Mouse (Mus musculus) adrenal gland, postnatal 36 days (tissue): ENCODE data around the gene Tns1. TPM values are rescaled to one million over a fixed set of nuclear protein-coding genes. Genes with fewer than 3 reads are reported as not detected.

ENCODE experiments used
- DNase-seq, 2 experiments: peaks; one replicate each; pipeline ENCODE4 v3.0.0; 2021; ENCODE audit warnings: mixed read lengths in 1 of 2
- total RNA-seq, 2 experiments: library from RNA; stranded (reverse); gene quantifications; 2 replicates each; pipeline ENCODE4 v1.2.3; 2021

The Tns1 gene
- total RNA-seq, 2 experiments from 2014 or later, result 404 to 411 TPM

DNA sequence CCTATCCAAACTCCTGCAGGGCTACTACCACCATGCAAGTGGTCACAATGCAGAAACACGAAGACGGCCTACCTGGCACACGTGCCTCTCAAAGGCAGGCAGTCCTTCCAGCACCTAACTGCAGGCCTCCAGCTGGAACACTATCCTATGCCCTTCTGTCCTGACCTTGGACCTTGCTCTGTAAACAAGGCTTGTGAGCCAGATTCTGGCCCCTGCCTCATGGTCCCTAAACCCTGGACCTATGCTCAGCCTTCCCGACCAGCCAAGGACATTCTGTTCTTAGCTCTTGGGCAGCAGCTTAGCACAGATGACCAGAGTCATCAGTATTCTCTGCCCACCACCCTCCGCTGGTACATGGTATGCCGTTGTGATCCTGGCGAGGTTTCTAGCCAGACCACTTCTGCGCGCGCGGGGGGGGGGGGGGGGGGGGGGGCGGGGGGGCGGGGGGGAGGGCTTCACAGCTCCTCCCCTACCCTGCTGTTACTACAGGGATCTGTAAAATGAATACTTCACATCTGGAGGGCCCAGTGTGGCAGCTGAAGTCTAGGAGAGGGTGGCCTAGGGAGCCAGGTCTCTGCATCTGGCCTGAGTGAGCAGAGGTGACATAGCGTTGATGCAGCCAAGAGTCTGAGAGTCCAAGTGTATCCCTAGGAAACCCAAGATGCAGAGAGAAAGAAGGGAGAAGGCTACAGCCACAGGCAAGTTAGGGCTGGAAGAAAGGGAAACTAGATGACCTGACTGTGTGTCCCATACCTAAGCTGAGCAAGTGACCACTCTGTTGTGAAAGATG, 109.5 kb downstream of the Tns1 start:
- peak in 1 of 2 experiments; percentile 69 for DNase-seq

DNA sequence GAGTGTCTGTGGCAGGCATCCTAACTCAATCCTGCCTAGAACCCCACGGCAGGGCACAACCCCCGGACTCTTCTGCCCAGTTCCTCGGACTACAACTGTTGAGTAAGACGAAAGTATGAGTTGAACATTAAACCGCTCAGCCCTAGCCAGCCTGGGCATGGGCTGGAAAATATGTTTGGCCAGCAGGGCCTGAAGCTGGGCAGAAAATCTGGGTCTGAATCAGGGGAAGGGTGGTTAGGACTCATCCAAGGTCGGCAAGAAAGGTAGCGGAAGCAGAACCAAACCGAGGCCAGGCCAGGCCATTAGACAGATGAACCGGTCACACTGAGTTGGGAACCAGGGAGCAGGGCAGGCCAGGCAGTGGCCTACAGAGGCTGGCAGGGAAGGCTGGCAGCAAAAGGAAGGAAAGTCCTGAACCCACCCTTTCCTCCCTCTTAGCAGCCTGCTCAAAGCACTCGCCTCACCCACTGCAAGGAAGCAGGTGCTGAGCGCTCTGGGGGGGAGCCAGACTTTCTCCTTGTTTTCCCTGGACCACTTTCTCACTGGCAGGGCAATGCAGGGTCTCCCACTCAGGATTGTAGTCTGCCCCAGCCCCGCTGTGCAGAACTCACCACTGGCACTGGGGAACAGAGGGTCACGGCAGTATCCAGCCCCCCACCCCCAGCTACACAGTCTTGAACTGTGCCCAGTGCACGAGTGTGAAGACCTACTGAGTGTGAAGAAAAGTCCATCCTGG, 110.8 kb downstream of the Tns1 start:
- DNase-seq, result peak; percentile 59 to 66

DNA sequence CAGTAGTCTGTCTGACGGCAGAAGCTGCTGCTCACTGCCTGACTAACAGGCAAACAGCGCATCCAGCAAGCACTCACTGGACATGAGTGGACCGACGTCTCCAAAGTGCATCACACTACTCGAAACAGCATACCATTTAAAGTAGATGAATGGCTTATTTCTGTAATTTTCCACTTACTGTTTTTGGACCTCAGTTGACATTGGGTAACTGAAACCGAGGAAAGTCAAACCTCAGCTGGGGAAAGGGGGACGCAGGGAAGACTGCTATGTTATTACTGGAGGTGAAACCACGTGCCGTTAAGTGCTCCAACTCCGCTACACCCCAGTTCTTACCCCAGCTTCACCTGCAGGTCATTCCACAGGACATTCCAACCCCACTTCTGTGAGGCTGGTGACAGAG, 111.5 kb downstream of the Tns1 start:
- DNase-seq, result peak; percentile 60 to 61

DNA sequence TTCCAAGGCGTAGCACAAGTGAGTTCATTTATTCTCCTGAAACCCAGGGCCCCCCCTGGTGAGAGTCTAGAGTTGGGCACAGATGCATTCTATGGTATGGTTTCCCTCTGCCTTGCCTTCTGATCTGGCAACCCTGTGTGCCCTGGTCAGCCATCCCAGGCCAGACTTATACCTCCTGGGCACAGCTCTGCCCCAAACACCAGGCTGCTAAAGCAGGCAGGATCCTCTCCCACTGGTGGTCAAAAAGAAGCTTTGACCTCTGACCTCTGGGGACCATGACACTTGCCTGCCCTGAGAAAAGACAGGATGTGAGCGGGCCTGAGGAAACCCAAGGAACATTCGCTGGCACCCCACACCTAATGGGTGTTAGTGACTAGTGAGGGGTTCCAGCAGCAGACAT, 114.8 kb downstream of the Tns1 start:
- DNase-seq, result no peak

DNA sequence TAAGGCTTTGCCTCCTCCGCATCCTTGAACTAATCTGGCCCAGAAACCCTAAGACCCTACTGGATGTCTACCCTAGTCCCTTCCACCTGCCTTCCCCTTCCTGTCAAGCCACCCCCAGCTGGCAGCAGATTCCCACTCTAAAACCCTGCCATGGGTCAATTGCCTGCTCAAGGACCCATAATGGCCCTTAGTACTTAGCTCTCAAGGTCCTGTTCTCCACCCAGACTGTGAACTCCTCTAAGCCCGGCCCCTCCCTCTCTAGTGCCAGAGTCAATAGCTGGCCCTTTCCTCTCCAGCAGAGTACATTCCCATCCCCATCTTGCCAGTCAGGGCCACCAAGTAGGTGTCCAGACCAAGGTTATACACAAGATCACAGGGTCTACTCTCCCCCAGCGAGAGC, 115.3 kb downstream of the Tns1 start:
- peak; percentile 65 to 78 for DNase-seq

DNA sequence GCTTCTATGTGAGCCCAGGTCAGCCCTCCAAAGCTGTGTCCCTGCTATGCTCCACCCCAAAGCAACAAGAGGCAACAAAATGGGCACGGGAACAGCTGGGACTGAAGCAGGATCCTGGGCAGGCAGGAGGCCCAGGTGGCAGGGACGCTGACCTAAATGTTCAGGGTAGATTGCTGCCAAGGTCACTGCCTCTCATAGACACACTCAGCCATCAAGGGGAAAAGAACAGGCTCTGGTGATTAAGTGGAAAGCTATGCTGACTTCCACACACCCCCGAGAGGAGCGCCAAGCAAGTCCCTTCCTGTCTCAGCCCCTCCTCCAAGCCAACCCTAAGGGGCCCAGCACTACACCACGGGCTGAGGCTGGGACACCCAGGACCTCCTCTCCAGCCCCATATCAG, 115.8 kb downstream of the Tns1 start:
- peak; percentile 78 to 82 for DNase-seq

DNA sequence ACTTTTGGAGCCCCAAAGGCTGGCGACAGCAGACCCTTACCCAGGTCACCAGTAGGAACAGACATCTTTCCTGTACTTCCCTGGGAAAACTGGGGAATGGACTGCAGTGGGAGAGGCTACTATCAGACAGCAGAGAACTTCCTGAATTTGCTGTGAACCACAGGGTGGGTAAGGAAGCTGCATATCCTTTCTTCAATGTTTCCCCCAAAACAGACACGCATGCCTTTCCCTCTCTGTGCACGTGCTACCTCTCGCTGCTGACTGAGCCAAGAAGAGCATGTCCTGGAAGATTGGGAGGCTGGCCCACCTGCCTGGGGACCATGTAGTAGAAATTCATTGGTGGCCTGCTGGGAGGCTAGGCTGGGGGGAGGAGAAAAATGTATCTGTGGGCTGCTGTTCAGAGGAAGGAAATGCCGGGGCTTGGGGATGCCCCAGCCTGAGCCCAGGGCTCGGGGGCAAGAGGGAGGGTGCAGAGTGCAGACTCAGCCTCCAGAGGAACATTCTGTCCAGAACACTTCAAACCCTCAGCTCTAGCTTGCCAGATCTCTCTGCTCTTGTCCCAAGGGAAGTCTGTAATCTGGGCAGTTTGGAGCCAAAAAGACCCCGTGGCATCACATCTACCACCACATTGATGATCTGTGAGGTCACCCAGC, 116.7 kb downstream of the Tns1 start:
- peak in 1 of 2 experiments; percentile 74 for DNase-seq

DNA sequence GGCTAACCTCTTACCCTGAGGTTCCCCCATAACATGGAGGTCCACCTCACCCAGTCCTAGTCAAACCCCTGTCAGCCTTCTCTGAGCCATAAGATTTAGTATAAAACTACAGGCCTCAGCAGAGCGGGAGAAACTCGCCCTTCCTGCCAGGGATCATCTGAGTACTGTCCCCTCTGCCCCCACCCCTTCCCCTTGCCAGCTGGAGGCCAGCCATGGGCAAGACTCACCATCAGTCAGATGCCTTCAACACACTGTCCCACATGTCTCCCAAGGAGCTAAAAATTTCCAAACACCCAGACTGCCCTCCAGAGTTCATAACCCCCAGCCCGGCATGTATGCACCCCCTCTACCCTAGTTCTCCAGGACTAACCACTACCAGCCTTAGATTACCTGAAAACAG, 119.2 kb downstream of the Tns1 start:
- peak; percentile 82 to 86 for DNase-seq

DNA sequence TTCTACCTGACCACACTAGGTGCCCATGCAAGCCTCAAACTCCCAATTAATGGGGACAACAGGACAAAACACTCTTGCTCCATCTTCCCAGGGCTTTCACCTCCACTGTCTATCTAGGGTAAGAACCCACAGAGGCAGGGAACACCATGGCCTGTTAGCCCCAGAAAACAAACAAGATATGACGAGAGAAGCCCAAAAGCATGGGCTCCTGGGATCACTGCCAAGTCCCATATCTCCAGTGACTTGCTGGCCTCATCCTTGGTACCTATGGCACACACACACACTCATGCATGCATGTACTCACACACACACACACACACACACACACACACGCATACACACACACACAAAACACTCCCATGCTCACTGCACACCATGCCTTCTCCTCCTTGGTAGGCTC, 120.5 kb downstream of the Tns1 start:
- DNase-seq, result no peak

DNA sequence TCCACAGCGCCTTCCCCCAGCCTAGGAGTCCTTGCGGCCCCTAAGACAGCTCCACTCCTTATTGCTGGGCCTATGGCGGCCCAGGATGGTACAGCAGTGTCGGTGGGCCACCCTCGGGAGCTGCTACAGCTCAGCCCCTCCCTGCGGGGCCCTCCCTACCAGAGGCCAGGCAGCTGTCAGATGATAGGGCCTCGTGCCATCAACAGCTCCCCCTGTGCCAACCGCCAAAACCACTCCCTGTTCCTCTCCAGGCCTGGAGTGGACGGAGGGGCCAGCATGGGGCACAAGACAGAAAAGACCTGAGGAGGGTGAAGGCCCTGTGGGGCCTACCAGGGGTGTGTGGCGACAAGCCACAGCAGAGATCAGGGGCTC, 122.8 kb downstream of the Tns1 start:
- peak in 1 of 2 experiments; percentile 52 for DNase-seq

DNA sequence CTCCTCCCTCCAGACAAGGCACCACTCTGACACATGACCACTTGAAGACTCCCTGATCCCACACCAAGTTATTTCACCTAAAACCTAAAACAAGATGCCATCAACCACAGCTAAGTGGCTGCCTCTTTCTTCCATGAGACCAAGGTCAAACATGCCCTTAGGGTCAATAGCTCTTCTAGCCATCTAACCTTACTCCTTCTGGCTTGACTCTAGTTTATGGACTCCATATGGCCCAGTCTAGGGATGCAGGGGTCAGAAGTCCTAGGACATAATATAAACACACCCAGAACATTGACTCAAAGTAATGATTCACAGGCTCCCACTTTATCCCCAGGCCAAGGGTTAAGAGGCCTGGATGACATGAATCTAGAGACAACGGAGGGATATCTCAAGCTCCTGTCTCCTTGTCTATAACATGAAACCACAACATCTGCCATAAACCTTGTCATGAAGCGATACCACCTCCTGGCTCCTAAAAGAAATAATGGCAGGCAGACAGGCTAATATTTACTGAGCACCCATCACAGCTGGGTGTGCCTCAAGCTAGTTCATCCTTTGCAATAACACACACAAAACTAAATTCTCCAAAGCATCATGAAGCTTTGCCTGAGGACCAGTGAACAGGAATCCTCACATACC, 123.3 kb downstream of the Tns1 start:
- no peak for DNase-seq

DNA sequence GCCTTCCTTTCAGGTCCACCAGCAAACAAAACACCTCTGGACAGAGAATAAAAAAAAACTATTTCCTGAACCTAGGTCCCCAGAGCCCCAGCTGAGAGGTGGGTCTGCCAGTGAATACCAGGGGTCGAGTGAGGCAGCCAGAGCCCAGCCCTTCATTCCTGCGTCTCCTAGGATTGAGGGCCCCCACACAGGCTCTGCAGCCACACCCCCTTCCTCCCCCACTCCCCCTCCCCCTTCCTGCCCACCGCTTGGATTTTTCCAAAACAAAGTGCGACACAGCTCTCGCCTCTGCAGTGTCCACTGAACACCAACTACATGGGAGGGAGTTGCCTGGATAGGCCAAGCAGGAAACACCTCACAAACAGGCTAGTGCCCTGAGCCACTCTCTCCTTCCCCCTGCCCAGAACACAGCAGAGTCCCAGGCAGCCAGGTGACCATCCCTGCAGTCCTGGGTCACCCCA, 124.0 kb downstream of the Tns1 start:
- peak in 1 of 2 experiments; percentile 51 for DNase-seq

DNA sequence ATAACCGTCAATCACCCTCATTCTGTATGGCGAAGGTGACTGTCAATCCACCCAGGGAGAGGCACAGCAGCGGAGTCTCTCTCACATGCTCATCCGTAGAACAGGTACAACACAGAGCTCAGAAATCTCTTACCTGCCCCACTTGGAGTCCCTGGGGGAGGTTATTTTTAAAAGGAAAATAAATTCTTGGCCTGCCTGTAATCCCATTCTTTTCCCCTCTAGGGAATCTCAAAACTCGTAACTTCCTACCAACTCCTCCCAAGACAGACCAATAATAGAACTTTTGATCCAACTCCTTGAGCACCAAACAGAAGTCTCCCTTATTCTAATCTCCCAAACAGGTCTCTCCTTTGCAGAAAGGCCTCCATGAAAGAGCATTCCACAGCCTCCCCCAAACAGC, 124.7 kb downstream of the Tns1 start:
- DNase-seq, result no peak

DNA sequence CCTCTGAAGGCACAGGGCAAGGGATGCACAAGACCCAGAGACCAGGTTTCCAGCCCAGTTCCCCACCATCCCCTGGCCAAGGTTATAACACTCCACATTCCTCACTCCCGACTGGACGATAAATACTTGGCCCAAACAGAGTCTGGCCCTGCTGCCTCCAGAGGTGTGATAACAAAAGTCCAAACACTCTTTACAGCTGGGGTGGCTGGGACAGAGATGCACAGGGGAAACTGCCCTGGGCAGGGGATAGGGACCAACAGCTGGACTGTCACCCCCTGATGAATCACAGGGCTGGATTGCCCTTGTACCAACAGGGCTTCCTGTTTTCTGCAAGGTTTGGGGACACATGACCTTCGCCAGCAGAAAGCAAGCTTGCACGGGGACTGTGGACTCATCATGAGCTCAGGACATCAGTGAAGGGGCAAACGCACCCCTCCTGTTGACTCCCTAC, 125.3 kb downstream of the Tns1 start:
- DNase-seq, result peak; percentile 76 to 78

DNA sequence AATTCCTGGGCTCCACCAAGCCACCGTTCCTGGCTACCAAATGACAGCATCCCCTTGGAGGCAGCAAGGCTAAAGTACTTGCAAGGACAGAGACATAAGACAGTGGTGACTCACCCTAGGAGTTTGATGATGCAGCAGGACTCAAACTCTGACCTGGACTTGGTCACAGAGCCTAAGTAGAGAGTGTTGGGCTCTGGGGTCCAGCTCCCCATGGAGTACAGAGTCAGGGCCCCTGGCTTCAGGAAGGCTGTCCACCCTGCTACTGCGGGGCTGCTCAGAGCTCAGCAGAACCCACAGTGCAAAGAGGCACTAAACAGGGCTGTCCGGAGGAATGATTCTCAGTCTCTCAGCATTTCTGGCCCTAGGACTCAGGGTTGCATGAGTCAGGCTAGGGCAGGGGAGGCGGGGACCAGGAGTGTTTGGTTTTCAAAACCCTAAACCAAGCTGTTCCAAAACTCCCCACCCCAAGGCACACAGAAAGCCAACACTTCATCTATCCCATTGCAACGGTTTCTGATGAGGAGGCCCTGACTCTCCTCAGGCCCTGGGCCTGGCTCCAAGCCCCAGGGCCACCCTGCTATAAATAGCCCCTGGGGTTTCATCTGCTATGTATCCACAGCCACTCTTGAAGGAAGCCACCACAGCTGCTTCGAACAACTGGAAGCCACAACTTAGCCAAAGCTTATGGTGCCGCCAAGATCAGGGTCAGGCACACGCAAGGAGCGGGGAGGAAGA, 126.0 kb downstream of the Tns1 start:
- DNase-seq, result peak; percentile 79 to 81

DNA sequence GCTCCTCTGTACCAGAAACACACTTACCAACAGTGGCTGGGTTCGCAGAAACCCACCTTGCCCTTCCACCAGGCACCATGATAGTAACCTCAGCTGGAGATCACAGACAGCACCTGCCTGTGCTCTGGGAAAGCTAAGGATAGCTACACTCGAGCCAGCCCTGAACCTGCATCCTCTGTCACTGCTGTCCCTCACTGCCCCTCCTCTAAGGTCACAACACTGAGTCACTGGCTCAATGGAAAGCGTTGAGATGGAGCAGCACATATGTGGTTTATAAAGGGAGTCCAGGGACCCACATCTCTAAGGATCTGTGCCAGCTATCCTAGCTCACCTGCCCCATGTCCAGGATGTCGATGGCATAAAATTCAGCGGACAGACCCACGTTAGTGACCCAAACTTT, 126.9 kb downstream of the Tns1 start:
- DNase-seq, result peak; percentile 49 to 61

DNA sequence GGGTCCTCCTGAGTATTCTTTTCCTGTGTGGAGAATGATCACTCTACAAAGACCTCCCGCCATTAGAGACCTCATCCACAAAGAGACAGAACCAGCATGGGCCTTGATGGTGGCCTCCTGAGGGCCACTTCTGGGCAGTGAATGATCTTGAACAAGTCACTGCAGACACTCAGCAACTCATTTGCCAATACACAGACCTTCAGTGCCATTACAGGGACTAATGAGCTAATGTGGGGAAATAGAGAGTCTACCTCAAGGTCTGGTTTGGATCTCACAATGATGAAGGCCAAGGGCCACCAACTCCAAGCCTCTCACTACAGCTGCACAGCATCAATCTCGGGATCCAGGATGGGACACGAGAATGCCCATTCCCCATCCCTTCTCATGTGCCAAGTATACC, 127.6 kb downstream of the Tns1 start:
- no peak for DNase-seq

DNA sequence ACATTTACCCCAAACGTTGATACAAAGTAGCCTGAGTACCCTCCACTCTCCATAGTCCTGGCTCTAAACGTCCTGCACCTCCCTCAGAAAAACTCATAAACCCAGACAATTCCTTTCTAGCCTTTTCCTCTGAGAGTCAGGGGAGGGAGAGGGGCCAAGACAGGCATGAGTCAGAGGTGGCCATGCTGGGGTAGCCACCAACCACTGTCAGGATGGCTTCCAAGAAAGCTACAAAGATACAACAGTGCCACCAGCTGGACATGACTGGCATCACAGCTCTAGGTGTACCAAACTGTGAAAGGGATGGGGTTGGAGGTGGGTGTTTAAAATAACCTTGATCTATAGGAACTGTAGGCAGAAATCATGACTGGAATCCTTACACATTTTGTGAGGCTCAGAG, 128.0 kb downstream of the Tns1 start:
- DNase-seq, result peak; percentile 84 to 85

DNA sequence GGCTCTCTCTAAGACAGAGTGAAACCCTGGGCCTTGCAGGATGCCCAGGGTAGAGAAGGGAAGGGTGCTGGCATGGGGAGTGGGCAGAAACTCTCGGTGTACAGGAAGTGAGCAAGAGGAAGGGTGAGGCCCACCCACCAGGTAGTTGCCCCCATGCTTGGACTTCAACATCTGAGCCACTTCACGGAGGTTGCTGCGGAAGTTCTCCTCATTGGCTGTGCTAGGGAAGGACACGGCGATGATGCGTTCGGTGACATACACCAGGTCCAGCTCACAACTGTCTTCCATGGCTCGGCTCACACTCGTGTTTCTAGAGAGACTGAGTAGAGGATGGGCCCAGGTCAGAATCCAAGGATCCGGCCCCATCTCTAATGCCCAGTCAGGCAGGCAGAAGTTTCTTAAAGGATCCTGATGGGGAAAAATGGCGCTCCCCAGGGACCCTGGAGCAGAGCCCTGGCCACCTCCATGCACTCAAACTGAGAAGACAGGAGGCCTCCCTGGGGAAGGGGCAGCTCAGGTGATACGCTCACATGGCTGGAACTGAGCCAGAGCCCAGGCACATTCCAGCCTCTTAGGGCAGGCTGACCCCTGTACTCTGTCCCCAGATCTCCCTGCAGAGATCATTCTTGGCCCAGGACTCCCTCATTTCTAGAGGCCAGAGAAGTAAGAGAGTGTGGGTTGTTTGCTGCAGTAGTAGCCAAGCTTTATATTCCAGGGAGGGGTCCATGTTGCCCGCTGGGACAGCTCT, 129.0 kb downstream of the Tns1 start:
- no peak for DNase-seq

DNA sequence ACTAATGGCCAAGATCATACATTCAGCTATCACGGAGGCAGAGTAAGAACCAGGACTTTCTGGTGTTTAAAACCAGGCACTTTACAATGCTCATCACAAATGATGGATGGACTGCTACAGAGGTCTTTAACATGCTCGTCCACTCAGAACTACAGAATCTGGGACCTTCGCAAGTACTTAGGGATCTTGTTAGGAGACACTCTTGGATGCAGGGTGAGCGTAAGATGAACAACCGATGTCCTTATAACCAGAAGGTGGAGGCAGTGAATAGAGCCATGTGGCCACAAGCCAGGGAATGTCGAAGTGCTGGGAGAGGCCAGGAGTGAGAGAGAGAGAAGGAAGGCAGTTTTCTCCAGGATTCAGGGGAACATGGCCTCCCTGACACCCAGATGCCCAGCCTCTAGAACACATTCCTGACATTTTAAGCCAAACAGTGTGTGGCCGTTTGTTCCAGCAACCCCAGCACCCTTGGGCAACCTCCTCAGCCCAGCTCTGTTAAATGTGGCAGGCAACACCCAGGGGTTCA, 130.3 kb downstream of the Tns1 start:
- no peak for DNase-seq

DNA sequence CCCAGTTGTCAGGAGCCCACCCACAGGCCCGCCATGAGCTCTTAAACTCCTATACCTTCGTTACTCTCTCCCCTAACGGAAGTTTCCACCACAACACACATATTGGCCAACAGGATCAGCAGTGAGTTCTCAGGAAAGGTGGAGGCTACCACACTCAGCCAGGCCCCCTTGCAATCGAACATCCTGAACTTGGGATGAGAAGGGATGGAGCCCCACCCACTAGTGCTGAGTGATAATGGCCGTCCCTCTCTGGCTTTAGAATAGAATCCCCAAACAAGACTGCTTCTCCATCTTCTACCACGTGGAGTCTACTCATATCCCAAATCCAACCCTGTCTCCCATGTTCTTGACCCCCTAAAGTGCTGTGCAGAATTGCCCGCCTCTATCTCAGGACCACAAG, 131.0 kb downstream of the Tns1 start:
- no peak for DNase-seq
